Mouse (Mus musculus) intestine, embryonic 16.5 days (tissue): ENCODE results near the gene Pofut1. TPM values are rescaled to one million over a fixed set of nuclear protein-coding genes. Genes with fewer than 3 reads are reported as not detected.
A peak's percentile ranks its signal among the peaks of the same experiment; 100 is the strongest.

Experiments used
- ATAC-seq: fragments of 200-750 bp; cut with Nextera tagmentation; 2 replicates; pipeline ENCODE4 v1.8.0; 2017; ENCODE audit warnings: moderate TSS enrichment, moderate library complexity
- H3K27ac ChIP-seq: fragments of 300-500 bp; sonication (generic); 2 replicates; pipeline ENCODE4 v1.5.1; 2014; ENCODE audit warnings: mild to moderate bottlenecking, low read length
- H3K27me3 ChIP-seq: fragments of 300-500 bp; sonication (generic); replicated peaks from 2 replicates; pipeline ENCODE4 v1.6.1; 2014; ENCODE audit warnings: low read length, control low read depth, mixed read lengths; ENCODE audit not compliant: control insufficient read depth, insufficient read depth
- H3K36me3 ChIP-seq: fragments of 300-500 bp; sonication (generic); 2 replicates; pipeline ENCODE4 v1.6.1; 2014; ENCODE audit warnings: low read length, control low read depth; ENCODE audit not compliant: control insufficient read depth, insufficient read depth
- H3K4me1 ChIP-seq: fragments of 300-500 bp; sonication (generic); 2 replicates; pipeline ENCODE4 v1.6.1; 2014; ENCODE audit warnings: low read length, control low read depth, mixed read lengths; ENCODE audit not compliant: control insufficient read depth, insufficient read depth
- H3K4me2 ChIP-seq: fragments of 300-500 bp; sonication (generic); 2 replicates; pipeline ENCODE4 v1.6.1; 2014; ENCODE audit warnings: low read depth, low read length, control low read depth
- H3K4me3 ChIP-seq: fragments of 300-500 bp; sonication (generic); 2 replicates; pipeline ENCODE4 v1.5.1; 2014; ENCODE audit warnings: mild to moderate bottlenecking, low read length
- H3K9ac ChIP-seq: fragments of 300-500 bp; sonication (generic); 2 replicates; pipeline ENCODE4 v1.6.1; 2014; ENCODE audit warnings: low read depth, low read length
- H3K9me3 ChIP-seq: fragments of 300-500 bp; sonication (generic); 2 replicates; pipeline ENCODE4 v1.6.1; 2016; ENCODE audit warnings: low read length, control low read depth; ENCODE audit not compliant: control insufficient read depth
- WGBS: fragments of 180-500 bp; shearing (Covaris S2); extraction: QIAGEN DNeasy Blood & Tissue Kit; methylation state at CpG from one replicate; pipeline ENCODE4 v1.1.7; 2014; 5-methylcytosine and 5-hydroxymethylcytosine counted together
- polyA plus RNA-seq: library from polyadenylated mRNA; unstranded; fragments of >200 nt; fragmentation: Nextera tagmentation; extraction: Ambion mirVana; gene quantifications from 2 replicates; pipeline ENCODE4 v1.2.1, GENCODE M21; 2015

Pofut1 gene
- 13.3 and 13.5 TPM in 2 replicates for polyA plus RNA-seq

- ATAC-seq: peak; percentile 96
- H3K9ac ChIP-seq: peak within 1 kb of the TSS; percentile 99
Observed at GRCm38 (mm10) chr2:153241250-153242014, at the start of gene Pofut1, which contains the start of gene Plagl2. TSS of gene Pofut1 (plus strand) at chr2:153241533. TSS of gene Plagl2 (minus strand) at chr2:153241426.

GRCm38 (mm10) chr2:153194255-153194654 lies 47.1 kb upstream of the Pofut1 start:
- 96% methylated on average over 3 of the region's 3 CpGs for WGBS

More at GRCm38 (mm10) chr2:153241250-153242014, at the start of gene Pofut1, which contains the start of gene Plagl2:
- Histone ChIP-seq H3K27me3 (no peaks in the 10 kb centered on the region), H3K27ac (peak within 1 kb of the TSS; percentile 98), H3K9me3 (no peaks in the 10 kb centered on the region), H3K4me3 (peak within 1 kb of the TSS; percentile 88), H3K4me2 (peak within 1 kb of the TSS; percentile 66), H3K4me1 (peaks cover 22% of the 10 kb centered on the region), H3K36me3 (no peaks in the 10 kb centered on the region)
- WGBS: under 1% methylated on average over 67 of the region's 72 CpGs

GRCm38 (mm10) chr2:153198485-153198884 lies 42.8 kb upstream of the Pofut1 start:
- no peak overlapping the region for H3K27ac ChIP-seq
- peaks cover 28% of the 10 kb centered on the region for H3K36me3 ChIP-seq
- 79% methylated on average over 5 of the region's 5 CpGs for WGBS
- no peak overlapping the region for H3K9ac ChIP-seq
- H3K9me3 ChIP-seq: no peaks in the 10 kb centered on the region
- H3K27me3 ChIP-seq: no peaks in the 10 kb centered on the region
- H3K4me1 ChIP-seq: 0 out of 2 replicates have a peak, but pooled peaks cover 3% of the 10 kb centered on the region
- no peak overlapping the region for H3K4me3 ChIP-seq
- no peak for ATAC-seq
- no peak overlapping the region for H3K4me2 ChIP-seq

More at GRCm38 (mm10) chr2:153194255-153194654, 47.1 kb upstream of the Pofut1 start:
- Histone ChIP-seq H3K9ac (no peak overlapping the region), H3K27me3 (no peaks in the 10 kb centered on the region), H3K4me3 (no peak overlapping the region), H3K4me2 (no peak overlapping the region), H3K36me3 (peaks cover 29% of the 10 kb centered on the region), H3K9me3 (no peaks in the 10 kb centered on the region), H3K27ac (no peak overlapping the region), H3K4me1 (0 out of 2 replicates have a peak, but pooled peaks cover 3% of the 10 kb centered on the region)
- ATAC-seq: no peak

GRCm38 (mm10) chr2:153199114-153199513 lies 42.2 kb upstream of the Pofut1 start:
- no peaks in the 10 kb centered on the region for H3K9me3 ChIP-seq
- no peaks in the 10 kb centered on the region for H3K27me3 ChIP-seq
- no peak overlapping the region for H3K4me2 ChIP-seq
- 0 out of 2 replicates have a peak, but pooled peaks cover 3% of the 10 kb centered on the region for H3K4me1 ChIP-seq
- H3K36me3 ChIP-seq: peaks cover 28% of the 10 kb centered on the region
- no peak overlapping the region for H3K4me3 ChIP-seq
- ATAC-seq: no peak
- no peak overlapping the region for H3K27ac ChIP-seq
- 85% methylated on average over 2 of the region's 2 CpGs for WGBS
- H3K9ac ChIP-seq: no peak overlapping the region

- Histone ChIP-seq H3K27me3 (no peaks in the 10 kb centered on the region), H3K9ac (no peak overlapping the region), H3K27ac (no peak overlapping the region), H3K4me2 (no peak overlapping the region), H3K4me1 (no peaks in the 10 kb centered on the region), H3K9me3 (no peaks in the 10 kb centered on the region), H3K4me3 (no peak overlapping the region), H3K36me3 (peaks cover 26% of the 10 kb centered on the region)
- 90% methylated on average over 1 of the region's 1 CpGs for WGBS
- no peak for ATAC-seq
Observed at GRCm38 (mm10) chr2:153202766-153203165, 38.6 kb upstream of the Pofut1 start.

GRCm38 (mm10) chr2:153208149-153208548 lies 33.2 kb upstream of the Pofut1 start:
- 93% methylated on average over 2 of the region's 2 CpGs for WGBS
- no peak overlapping the region for H3K4me2 ChIP-seq
- H3K4me1 ChIP-seq: no peaks in the 10 kb centered on the region
- H3K36me3 ChIP-seq: peaks cover 22% of the 10 kb centered on the region
- H3K27ac ChIP-seq: no peak overlapping the region
- no peak for ATAC-seq
- H3K4me3 ChIP-seq: no peak overlapping the region
- no peaks in the 10 kb centered on the region for H3K9me3 ChIP-seq
- H3K27me3 ChIP-seq: no peaks in the 10 kb centered on the region
- H3K9ac ChIP-seq: no peak overlapping the region

- no peak overlapping the region for H3K4me2 ChIP-seq
Observed at GRCm38 (mm10) chr2:153209286-153209685, 32.0 kb upstream of the Pofut1 start.

GRCm38 (mm10) chr2:153211451-153211850 lies 29.9 kb upstream of the Pofut1 start:
- WGBS: 93% methylated on average over 5 of the region's 5 CpGs
- Histone ChIP-seq H3K36me3 (peaks cover 13% of the 10 kb centered on the region), H3K4me2 (no peak overlapping the region), H3K27ac (no peak overlapping the region), H3K9ac (no peak overlapping the region), H3K4me3 (no peak overlapping the region), H3K4me1 (peaks cover 3% of the 10 kb centered on the region; the same call in 1 of the 2 replicates), H3K27me3 (no peaks in the 10 kb centered on the region), H3K9me3 (no peaks in the 10 kb centered on the region)
- ATAC-seq: no peak

More at GRCm38 (mm10) chr2:153209286-153209685, 32.0 kb upstream of the Pofut1 start:
- no peak for ATAC-seq
- Histone ChIP-seq H3K4me1 (no peaks in the 10 kb centered on the region), H3K36me3 (peaks cover 19% of the 10 kb centered on the region), H3K27ac (no peak overlapping the region), H3K4me3 (no peak overlapping the region), H3K27me3 (no peaks in the 10 kb centered on the region), H3K9me3 (no peaks in the 10 kb centered on the region), H3K9ac (no peak overlapping the region)
- 90% methylated on average over 5 of the region's 5 CpGs for WGBS

- Histone ChIP-seq H3K36me3 (peaks cover 8% of the 10 kb centered on the region), H3K9ac (no peak overlapping the region), H3K4me1 (peaks cover 3% of the 10 kb centered on the region; the same call in 1 of the 2 replicates), H3K9me3 (no peaks in the 10 kb centered on the region), H3K4me2 (no peak overlapping the region), H3K4me3 (no peak overlapping the region), H3K27me3 (no peaks in the 10 kb centered on the region), H3K27ac (no peak overlapping the region)
- no peak for ATAC-seq
- 84% methylated on average over 4 of the region's 4 CpGs for WGBS
Observed at GRCm38 (mm10) chr2:153213351-153213750, 28.0 kb upstream of the Pofut1 start.
